Mouse (Mus musculus): Measurements from ENCODE around the gene Igsf8.

Igsf8 gene

GRCm38 (mm10) chr1:172323801-172324359 is 62.4 kb downstream of the Igsf8 start:
- DNase-seq (ENCODE audit: low spot score) = no peak

GRCm38 (mm10) chr1:172324725-172325124 is 63.3 kb downstream of the Igsf8 start:
- DNase-seq (ENCODE audit: low spot score) = peak; percentile 53

- no peak for DNase-seq (ENCODE audit: low spot score)
Measured at GRCm38 (mm10) chr1:172325680-172326535, 64.5 kb downstream of the Igsf8 start.

- DNase-seq (ENCODE audit: low spot score) = no peak
Measured at GRCm38 (mm10) chr1:172326684-172327083, 65.2 kb downstream of the Igsf8 start.

- no peak for DNase-seq (ENCODE audit: low spot score)
Measured at GRCm38 (mm10) chr1:172327206-172328001, 66.0 kb downstream of the Igsf8 start.

- no peak for DNase-seq (ENCODE audit: low spot score)
Measured at GRCm38 (mm10) chr1:172328041-172328440, 66.6 kb downstream of the Igsf8 start.

GRCm38 (mm10) chr1:172328461-172328860 is 67.0 kb downstream of the Igsf8 start:
- DNase-seq (ENCODE audit: low spot score) = no peak

GRCm38 (mm10) chr1:172329131-172329530 is 67.7 kb downstream of the Igsf8 start, which contains the start of gene Kcnj9:
TSS of gene Kcnj9 (minus strand) at chr1:172329318.
- no peak for DNase-seq (ENCODE audit: low spot score)

GRCm38 (mm10) chr1:172329616-172330015 is 68.2 kb downstream of the Igsf8 start:
- DNase-seq (ENCODE audit: low spot score) = no peak

GRCm38 (mm10) chr1:172331422-172331947 is 70.0 kb downstream of the Igsf8 start:
- DNase-seq (ENCODE audit: low spot score) = no peak

- no peak for DNase-seq (ENCODE audit: low spot score)
Measured at GRCm38 (mm10) chr1:172332925-172333324, 71.5 kb downstream of the Igsf8 start.

- no peak for DNase-seq (ENCODE audit: low spot score)
Measured at GRCm38 (mm10) chr1:172333512-172333911, 72.1 kb downstream of the Igsf8 start.

- DNase-seq (ENCODE audit: low spot score) = no peak
Measured at GRCm38 (mm10) chr1:172335804-172336203, 74.4 kb downstream of the Igsf8 start.

GRCm38 (mm10) chr1:172337411-172338185 is 76.2 kb downstream of the Igsf8 start:
- no peak for DNase-seq (ENCODE audit: low spot score)

GRCm38 (mm10) chr1:172340729-172341321 is 79.4 kb downstream of the Igsf8 start, which contains the start of gene Kcnj10:
TSS of gene Kcnj10 (plus strand) at chr1:172341210.
- peak; percentile 54 for DNase-seq (ENCODE audit: low spot score)

GRCm38 (mm10) chr1:172341386-172341785 is 79.9 kb downstream of the Igsf8 start:
- DNase-seq (ENCODE audit: low spot score) = no peak

GRCm38 (mm10) chr1:172342729-172343128 is 81.3 kb downstream of the Igsf8 start:
- no peak for DNase-seq (ENCODE audit: low spot score)

- DNase-seq (ENCODE audit: low spot score) = no peak
Measured at GRCm38 (mm10) chr1:172343914-172344313, 82.5 kb downstream of the Igsf8 start.

- no peak for DNase-seq (ENCODE audit: low spot score)
Measured at GRCm38 (mm10) chr1:172344820-172345219, 83.4 kb downstream of the Igsf8 start.

GRCm38 (mm10) chr1:172346707-172347106 is 85.3 kb downstream of the Igsf8 start:
- no peak for DNase-seq (ENCODE audit: low spot score)

GRCm38 (mm10) chr1:172347382-172347781 is 85.9 kb downstream of the Igsf8 start:
- DNase-seq (ENCODE audit: low spot score) = no peak
